Mouse (Mus musculus) heart, embryonic 16.5 days (tissue): Measurements from ENCODE around the gene Naaa. TPM values are rescaled to one million over a fixed set of nuclear protein-coding genes. Genes with fewer than 3 reads are reported as not detected.

Experiments
- ATAC-seq: fragments of 200-750 bp; cut with Nextera tagmentation; replicated peaks from 2 replicates; pipeline ENCODE4 v1.8.0; 2017; ENCODE audit warnings: moderate number of reproducible peaks; ENCODE audit not compliant: insufficient read depth, low FRiP score; ENCODE audit errors: extremely low read depth
- H3K27ac ChIP-seq: fragments of 300-500 bp; sonication (generic); 2 replicates; pipeline ENCODE4 v1.5.1; 2014; ENCODE audit warnings: mild to moderate bottlenecking, low read length, control low read depth, moderate library complexity
- H3K27me3 ChIP-seq: fragments of 300-500 bp; sonication (generic); 2 replicates; pipeline ENCODE4 v1.6.1; 2014; ENCODE audit warnings: low read length, mixed read lengths; ENCODE audit not compliant: control insufficient read depth, insufficient read depth
- H3K36me3 ChIP-seq: fragments of 300-500 bp; sonication (generic); 2 replicates; pipeline ENCODE4 v1.6.1; 2014; ENCODE audit not compliant: control insufficient read depth, insufficient read depth
- H3K4me1 ChIP-seq: fragments of 300-500 bp; sonication (generic); 2 replicates; pipeline ENCODE4 v1.6.1; 2014; ENCODE audit warnings: low read length, mixed read lengths; ENCODE audit not compliant: control insufficient read depth, insufficient read depth
- H3K4me2 ChIP-seq: fragments of 300-500 bp; sonication (generic); 2 replicates; pipeline ENCODE4 v1.6.1; 2014; ENCODE audit warnings: low read depth, mild to moderate bottlenecking, control low read depth, low read length
- H3K4me3 ChIP-seq: fragments of 300-500 bp; sonication (generic); 2 replicates; pipeline ENCODE4 v1.5.1; 2014; ENCODE audit warnings: mild to moderate bottlenecking, control low read depth, low read length
- H3K9ac ChIP-seq: fragments of 300-500 bp; sonication (generic); 2 replicates; pipeline ENCODE4 v1.6.1; 2014; ENCODE audit warnings: low read length, control low read depth
- H3K9me3 ChIP-seq: fragments of 300-500 bp; sonication (generic); replicated peaks from 2 replicates; pipeline ENCODE4 v1.6.1; 2016; ENCODE audit warnings: low read length; ENCODE audit not compliant: control insufficient read depth
- WGBS: fragments of 180-500 bp; shearing (Covaris S2); extraction: QIAGEN DNeasy Blood & Tissue Kit; methylation state at CpG from one replicate; pipeline ENCODE4 v1.1.7; 2014; 5-methylcytosine and 5-hydroxymethylcytosine counted together
- polyA plus RNA-seq: library from polyadenylated mRNA; unstranded; fragments of >200 nt; fragmentation: Nextera tagmentation; extraction: Ambion mirVana; gene quantifications from 2 replicates; pipeline ENCODE4 v1.2.1, GENCODE M21; 2015

Naaa gene
- polyA plus RNA-seq, 1 experiment from 2014 or later = 9.3 TPM

DNA sequence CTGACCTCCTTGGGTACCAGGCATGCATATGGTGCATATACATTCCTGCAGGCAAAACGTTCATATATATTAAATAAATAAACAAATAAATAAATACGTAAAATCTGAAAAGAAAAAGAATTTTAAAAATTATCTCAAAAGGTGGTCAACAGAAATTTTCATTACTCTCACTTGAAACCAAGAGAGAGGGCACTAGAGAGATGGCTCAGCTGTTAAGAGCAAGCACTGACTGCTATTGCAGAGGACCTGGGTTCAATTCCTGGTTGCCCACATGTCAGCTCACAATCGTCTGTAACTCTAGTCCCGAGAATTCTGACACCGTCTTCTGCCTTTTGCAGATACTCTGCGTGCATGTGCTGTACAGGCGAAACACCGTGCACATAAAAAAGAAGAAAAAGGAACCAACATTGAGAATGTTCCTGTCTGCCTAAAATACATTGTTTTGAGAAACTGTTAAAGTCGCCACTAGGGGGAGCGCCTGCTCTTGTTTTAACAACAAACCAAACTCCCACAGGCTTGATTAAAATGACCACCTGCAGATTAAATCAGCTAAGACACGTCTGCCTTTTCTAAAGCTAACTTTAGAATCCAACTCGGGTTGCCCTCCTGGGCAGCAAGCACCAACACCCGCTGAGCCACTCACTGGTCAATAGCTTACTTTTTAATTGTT lies 34.2 kb upstream of the Naaa start:
- H3K27ac ChIP-seq = no peak overlapping the region
- H3K9ac ChIP-seq = no peak overlapping the region
- no peaks in the 10 kb centered on the region for H3K27me3 ChIP-seq
- no peaks in the 10 kb centered on the region for H3K9me3 ChIP-seq
- H3K4me1 ChIP-seq = peaks cover 11% of the 10 kb centered on the region
- H3K36me3 ChIP-seq = no peaks in the 10 kb centered on the region
- H3K4me3 ChIP-seq = no peak overlapping the region
- no peak for ATAC-seq
- no peak overlapping the region for H3K4me2 ChIP-seq
- 13% methylated on average over 13 of the region's 13 CpGs for WGBS

DNA sequence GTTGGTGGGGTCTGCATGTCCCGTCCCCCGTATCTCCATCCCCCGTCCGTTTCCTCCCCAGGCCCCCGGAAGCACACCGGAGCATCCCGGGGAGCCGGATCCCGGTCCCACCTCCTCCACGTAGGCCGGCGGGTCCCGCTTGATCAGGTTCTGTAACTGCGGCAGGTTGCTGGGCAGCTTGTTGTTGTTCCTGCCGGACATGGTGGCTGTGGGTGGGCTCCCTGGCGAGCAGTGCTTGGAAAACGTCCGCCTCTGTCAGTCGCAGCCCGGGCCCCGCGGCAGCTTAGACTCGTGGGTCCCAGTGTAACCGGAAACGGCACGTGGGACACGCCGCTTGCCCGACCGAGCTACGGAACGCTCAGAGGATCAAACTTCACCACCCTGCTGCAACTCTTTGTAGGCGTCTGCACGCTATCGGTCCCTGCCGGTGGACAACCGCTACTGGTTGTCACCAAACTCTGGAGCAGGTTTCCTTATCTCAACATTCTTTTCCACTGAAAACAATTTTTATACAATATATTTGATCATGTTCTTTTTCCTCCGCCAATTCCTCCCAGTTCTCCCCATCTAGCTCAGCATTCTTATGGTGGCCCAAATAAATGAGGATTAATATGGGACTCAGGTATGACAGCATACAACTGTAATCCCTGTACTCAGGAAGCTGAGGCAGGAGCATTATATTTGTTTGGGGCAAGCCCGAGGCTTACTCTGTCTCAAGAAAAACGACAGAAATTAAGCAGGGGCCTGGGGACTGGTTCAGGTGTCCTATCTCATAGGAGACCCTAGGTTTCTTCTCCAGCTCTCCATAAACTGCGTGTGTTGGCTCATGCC lies 31.9 kb upstream of the Naaa start, which contains the start of gene Sdad1:
Gene Sdad1, minus strand, starts transcription at position 799 of the 831 bp plus-strand sequence.
- WGBS = 2% methylated on average over 41 of the region's 41 CpGs
- peak within 1 kb of the TSS; percentile 72 for H3K4me3 ChIP-seq
- H3K4me1 ChIP-seq = peaks cover 11% of the 10 kb centered on the region
- ATAC-seq = peak; percentile 91
- peak within 1 kb of the TSS; percentile 66 for H3K27ac ChIP-seq
- peak within 1 kb of the TSS; percentile 89 for H3K4me2 ChIP-seq
- H3K9me3 ChIP-seq = no peaks in the 10 kb centered on the region
- no peaks in the 10 kb centered on the region for H3K27me3 ChIP-seq
- H3K9ac ChIP-seq = peak within 1 kb of the TSS; percentile 80
- peaks cover 8% of the 10 kb centered on the region for H3K36me3 ChIP-seq

DNA sequence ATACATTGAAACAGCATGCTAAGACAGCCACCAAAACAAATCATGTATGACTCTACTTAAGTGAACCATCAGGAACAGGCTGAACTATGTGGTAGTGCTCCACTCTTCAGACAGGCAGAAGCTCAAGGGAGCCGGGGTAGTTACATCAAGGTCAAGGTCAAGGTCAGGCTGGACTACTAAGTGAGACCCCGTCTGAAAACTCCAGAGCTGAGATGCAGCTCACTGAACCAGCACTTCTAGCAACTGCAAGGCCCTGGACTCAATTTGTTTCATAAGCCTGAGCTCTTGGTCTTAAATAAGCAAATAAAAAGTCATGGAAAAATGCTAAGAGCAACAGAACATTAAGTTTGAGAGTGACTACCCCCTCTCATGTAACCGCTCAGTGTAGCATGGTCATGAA lies 26.3 kb upstream of the Naaa start:
- Histone ChIP-seq H3K27ac (no peak overlapping the region), H3K9me3 (no peaks in the 10 kb centered on the region), H3K27me3 (no peaks in the 10 kb centered on the region), H3K4me3 (no peak overlapping the region), H3K36me3 (peaks cover 46% of the 10 kb centered on the region), H3K9ac (no peak overlapping the region), H3K4me1 (peaks cover 14% of the 10 kb centered on the region), H3K4me2 (no peak overlapping the region)
- WGBS = 61% methylated on average over 3 of the region's 3 CpGs
- no peak for ATAC-seq

DNA sequence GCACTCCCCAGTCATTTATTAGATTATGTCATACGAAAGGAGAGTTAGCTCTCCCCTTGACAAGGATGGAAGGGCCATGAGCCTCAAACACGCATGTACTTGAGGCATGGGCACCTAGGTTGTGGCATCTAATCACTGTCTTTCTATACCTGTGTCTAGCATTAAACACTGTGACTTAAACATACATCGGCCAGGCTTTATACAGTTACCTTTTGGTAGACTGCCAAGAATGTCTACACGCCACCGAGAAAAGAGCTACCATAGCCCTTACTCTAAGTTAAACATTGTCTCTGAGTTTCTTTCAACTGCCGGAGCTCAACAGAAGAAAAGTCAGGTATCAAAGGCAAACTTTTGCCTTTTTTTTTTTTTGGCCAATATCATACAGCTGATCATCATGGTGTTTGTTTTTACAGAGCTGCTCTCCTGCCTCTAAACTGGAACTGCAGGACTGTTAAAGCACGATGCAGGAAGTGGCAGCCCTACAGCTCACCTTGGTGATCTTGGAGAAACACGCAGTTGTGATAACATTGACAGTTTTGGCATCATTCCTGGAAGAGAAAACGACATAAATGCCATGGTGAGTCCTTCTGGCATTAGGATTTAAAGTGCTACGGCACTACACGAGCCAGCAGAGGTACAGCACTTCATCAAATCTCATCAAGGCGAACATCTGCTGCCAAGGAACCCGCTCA lies 24.3 kb upstream of the Naaa start:
- Histone ChIP-seq H3K36me3 (peaks cover 51% of the 10 kb centered on the region), H3K27ac (no peak overlapping the region), H3K4me3 (no peak overlapping the region), H3K4me2 (no peak overlapping the region), H3K9me3 (no peaks in the 10 kb centered on the region), H3K9ac (no peak overlapping the region), H3K4me1 (peaks cover 6% of the 10 kb centered on the region; the same call in 1 of the 2 replicates), H3K27me3 (no peaks in the 10 kb centered on the region)
- ATAC-seq = no peak
- 59% methylated on average over 13 of the region's 13 CpGs for WGBS

DNA sequence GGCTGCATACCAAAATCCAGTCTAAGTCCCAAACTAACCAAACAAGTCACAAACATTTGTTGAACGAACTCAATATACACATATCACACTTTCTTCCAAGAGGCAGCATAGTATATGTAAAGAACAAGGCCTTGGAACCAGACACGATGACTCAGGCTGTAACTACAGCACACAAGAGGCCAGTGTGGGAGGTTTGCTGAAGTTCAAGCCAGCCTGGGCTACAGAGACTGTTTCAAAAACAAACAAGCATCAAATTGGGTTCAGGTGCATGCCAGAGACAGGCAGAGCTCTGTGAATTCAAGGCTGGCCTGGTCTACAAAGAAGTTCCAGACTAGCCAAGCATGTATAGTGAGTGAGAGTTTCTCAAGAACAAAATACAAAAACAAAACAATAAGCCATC lies 16.6 kb upstream of the Naaa start:
- H3K27me3 ChIP-seq = no peaks in the 10 kb centered on the region
- peaks cover 65% of the 10 kb centered on the region for H3K36me3 ChIP-seq
- H3K4me3 ChIP-seq = no peak overlapping the region
- WGBS = 88% methylated on average over 2 of the region's 2 CpGs
- no peak for ATAC-seq
- no peak overlapping the region for H3K4me2 ChIP-seq
- no peaks in the 10 kb centered on the region for H3K9me3 ChIP-seq
- H3K27ac ChIP-seq = no peak overlapping the region
- H3K9ac ChIP-seq = no peak overlapping the region
- H3K4me1 ChIP-seq = no peaks in the 10 kb centered on the region

DNA sequence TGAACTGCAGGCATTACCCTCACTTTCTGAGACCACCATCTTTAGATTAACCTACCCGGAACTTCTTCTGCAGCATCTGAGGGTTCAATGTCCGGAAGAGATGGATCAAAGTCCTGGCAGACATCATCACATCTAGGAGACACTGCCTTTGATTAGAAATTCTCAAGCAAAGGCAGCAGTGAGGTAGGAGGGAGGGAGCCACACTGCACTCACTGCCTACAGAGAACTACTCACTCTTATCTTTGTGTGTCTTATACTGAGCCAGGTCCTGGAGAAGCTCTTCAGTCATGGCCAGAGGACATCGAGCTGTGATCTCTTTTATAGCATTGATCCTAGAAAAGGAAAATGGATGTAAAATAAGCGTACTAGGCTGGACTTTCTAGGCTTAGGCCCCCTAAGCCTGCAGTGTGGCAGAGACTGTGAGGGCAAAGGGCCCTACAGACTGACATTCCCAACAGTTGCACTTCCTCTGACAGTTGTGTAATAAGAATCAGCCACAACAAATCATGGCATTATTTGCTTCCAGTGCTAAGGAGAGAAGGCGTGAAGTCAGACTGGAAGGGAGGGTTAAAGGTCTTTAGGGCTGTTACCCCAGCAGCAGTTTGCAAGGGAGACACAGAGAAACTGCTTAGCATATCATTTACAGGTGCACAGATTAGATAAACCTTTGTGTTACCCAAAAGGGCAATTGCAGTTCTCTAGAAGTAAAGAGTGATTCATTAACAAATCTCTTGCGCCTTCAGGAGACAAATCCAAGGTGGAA lies 13.9 kb upstream of the Naaa start:
- no peak overlapping the region for H3K27ac ChIP-seq
- WGBS = 82% methylated on average over 6 of the region's 6 CpGs
- no peaks in the 10 kb centered on the region for H3K9me3 ChIP-seq
- H3K36me3 ChIP-seq = peaks cover 73% of the 10 kb centered on the region
- no peaks in the 10 kb centered on the region for H3K27me3 ChIP-seq
- ATAC-seq = no peak
- H3K4me1 ChIP-seq = no peaks in the 10 kb centered on the region
- no peak overlapping the region for H3K9ac ChIP-seq
- no peak overlapping the region for H3K4me2 ChIP-seq
- H3K4me3 ChIP-seq = no peak overlapping the region

DNA sequence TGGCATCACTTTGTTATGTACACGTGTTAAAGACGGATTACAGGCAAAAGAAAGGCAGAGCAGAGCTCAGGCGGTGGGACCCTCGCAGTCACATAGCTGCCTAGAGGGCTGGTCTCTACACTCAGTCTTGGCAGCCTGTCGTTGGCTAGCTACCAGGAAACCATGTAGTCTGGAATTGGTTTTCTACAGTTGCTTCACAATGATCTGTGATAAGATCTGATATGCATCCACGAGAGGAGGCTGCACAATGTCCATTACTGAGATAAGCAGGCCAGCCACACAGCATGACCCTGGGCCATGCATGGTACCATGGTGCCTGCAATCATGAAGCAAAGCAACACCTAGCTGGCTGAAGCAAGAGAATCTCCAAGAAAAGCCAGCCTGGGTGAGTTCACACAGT lies 9.9 kb upstream of the Naaa start:
- 65% methylated on average over 6 of the region's 6 CpGs for WGBS
- peaks cover 8% of the 10 kb centered on the region for H3K4me1 ChIP-seq
- H3K27me3 ChIP-seq = no peaks in the 10 kb centered on the region
- no peak overlapping the region for H3K4me2 ChIP-seq
- no peak for ATAC-seq
- H3K9ac ChIP-seq = no peak overlapping the region
- no peak overlapping the region for H3K27ac ChIP-seq
- H3K9me3 ChIP-seq = no peaks in the 10 kb centered on the region
- H3K36me3 ChIP-seq = peaks cover 64% of the 10 kb centered on the region
- H3K4me3 ChIP-seq = no peak overlapping the region

DNA sequence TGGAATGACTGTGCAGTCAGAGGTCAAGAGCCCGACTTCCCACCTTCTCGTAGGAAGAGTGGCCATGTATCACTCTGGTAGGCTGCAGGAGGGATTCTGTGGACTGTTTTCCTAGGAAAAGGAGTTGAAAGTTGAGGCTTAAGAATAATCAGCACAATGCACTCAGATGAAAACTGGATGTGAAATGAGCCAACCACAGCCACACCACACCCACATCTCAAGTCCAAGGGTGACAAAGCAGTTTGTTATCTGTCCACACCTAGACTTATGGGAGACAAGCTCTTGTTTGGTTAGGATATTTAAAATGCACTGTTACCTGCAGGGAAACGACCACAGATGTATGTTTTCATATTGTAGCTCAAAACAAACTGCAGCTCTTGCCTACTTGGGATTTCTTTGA lies 5.1 kb upstream of the Naaa start:
- no peaks in the 10 kb centered on the region for H3K27me3 ChIP-seq
- peak overlapping the region; percentile 61 for H3K27ac ChIP-seq
- 37% methylated on average over 3 of the region's 3 CpGs for WGBS
- peaks cover 21% of the 10 kb centered on the region for H3K4me1 ChIP-seq
- H3K9me3 ChIP-seq = no peaks in the 10 kb centered on the region
- no peak for ATAC-seq
- no peak overlapping the region for H3K9ac ChIP-seq
- peaks cover 24% of the 10 kb centered on the region for H3K36me3 ChIP-seq
- no peak overlapping the region for H3K4me3 ChIP-seq
- H3K4me2 ChIP-seq = no peak overlapping the region
